Mouse (Mus musculus): ENCODE measurements around the gene Ubald1.

The Ubald1 gene

GRCm38 (mm10) chr16:4898881-4899280, 18.8 kb upstream of the Ubald1 start:
- no peak for DNase-seq

- no peak for DNase-seq
Observed at GRCm38 (mm10) chr16:4897146-4897730, 17.1 kb upstream of the Ubald1 start.

DNA sequence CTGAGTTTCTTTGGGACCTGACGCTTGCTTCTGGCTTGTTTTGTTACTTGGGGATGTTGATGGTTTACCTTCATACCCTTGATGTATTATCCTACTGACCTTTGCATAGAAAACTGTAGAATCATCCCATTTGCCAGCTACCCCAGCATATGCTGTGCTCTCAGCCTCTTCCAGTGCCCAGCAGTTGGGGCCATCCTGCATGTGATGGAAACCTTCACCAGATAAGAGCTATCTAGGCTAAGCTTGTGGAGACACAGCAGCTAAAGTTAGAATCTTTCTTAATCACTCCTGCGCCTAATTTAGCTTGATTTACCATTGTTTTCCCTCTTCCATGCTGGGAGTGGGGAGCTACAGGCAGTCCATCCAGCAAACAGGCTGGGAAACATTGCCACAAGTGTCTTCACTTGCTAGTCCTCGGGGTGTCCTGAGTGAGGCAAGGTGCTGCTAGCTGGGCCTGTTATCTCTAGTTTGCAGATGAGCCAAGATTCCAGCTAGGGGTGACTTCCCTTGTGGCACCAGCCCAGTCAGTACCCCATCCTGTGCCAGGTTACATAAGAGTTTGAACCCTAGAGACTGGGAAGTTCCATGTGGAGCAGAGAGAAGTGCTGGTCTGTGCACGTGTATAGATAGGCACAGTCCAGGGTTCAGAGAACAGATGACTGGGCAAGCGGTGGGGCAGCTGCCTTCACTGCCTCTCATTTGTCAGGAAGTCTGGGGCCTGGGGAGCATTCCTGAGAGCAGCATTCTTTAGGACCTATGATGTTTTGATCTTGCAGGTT, 16.3 kb upstream of the Ubald1 start:
- DNase-seq = peak; percentile 92

DNA sequence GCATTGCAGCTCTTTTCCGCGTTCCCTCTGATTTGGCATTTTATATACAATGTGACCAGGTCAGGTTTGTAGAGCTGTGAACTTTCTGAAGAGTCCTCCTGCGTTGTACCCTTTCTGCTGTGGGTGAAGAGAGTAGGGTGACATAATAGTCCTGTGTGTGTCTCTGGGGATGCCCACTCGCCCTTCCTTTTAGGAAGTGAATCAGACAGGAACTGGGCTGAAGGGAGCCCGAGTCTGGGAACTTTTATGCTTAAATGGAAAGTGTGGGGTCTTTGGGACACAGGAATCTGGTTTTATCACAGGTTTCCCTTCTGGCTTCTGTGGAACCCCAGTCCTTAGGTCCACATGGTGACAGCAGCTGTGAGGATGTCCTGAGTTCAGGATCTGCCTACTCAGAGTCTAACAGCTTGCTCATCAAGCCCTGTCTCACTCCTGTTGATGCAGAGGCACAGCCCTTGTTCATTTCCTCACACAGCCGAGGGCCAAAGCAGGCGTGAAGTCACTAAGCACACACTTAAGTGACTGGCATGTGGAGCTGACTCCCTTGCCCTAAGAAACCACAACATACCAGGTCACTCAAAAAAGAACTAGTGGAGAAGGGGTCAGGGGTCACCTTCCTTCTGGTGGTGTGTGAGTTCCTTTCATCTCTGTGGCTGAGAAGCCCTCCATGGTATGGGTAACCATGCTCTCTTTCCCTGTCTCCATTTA, 14.2 kb upstream of the Ubald1 start:
- no peak for DNase-seq

DNA sequence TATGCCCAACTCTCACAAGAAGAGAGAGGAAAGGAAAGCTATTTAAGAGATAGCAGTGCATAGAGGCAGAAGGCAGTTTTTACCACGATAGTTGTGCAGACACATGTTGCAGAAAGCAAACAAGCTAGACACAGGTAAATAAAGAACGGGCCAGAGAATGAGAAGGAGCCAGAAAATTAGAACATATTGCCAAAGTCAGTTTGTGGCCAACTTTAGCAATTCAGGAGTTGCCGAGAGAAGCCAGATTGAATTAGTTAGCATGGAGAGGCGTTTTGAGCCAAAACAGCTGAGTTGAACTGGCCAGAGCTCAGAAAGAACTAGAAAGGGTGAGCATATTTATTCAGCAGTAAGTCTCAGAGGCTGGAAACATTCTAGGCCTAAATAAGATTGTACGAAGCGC, 12.1 kb upstream of the Ubald1 start:
- no peak for DNase-seq

DNA sequence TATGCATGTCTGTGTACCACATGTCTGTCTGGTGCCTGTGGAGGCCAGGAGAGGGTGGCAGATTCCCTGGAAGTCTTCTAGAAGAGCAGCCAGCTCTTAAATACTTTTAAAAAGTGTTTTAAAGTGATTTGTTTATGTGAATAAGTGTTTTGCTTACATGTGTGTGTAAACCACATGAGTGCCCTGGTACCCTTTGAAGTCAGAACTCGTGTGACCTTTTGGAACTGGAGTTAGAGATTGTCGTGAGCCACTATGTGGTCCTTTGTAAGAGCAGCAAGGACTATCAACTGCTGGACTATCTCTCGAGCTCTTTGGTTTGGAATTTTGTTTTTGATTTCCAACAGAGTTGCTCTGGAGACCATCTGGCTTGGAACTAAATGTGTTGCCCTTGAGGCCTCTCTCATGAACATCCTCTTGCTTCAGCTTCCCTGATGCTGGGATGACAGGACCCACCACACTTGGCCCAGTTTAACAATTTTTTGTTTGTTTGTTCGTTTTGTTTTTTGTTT, 10.1 kb upstream of the Ubald1 start:
- no peak for DNase-seq

GRCm38 (mm10) chr16:4886690-4887020, 6.5 kb upstream of the Ubald1 start:
- no peak for DNase-seq

- peak; percentile 86 for DNase-seq
Observed at GRCm38 (mm10) chr16:4885760-4886689, 5.9 kb upstream of the Ubald1 start, which contains the start of gene Mgrn1. Gene Mgrn1 (plus strand): TSS chr16:4886249.

- DNase-seq = no peak
Observed at GRCm38 (mm10) chr16:4884930-4885329, 4.8 kb upstream of the Ubald1 start.

DNA sequence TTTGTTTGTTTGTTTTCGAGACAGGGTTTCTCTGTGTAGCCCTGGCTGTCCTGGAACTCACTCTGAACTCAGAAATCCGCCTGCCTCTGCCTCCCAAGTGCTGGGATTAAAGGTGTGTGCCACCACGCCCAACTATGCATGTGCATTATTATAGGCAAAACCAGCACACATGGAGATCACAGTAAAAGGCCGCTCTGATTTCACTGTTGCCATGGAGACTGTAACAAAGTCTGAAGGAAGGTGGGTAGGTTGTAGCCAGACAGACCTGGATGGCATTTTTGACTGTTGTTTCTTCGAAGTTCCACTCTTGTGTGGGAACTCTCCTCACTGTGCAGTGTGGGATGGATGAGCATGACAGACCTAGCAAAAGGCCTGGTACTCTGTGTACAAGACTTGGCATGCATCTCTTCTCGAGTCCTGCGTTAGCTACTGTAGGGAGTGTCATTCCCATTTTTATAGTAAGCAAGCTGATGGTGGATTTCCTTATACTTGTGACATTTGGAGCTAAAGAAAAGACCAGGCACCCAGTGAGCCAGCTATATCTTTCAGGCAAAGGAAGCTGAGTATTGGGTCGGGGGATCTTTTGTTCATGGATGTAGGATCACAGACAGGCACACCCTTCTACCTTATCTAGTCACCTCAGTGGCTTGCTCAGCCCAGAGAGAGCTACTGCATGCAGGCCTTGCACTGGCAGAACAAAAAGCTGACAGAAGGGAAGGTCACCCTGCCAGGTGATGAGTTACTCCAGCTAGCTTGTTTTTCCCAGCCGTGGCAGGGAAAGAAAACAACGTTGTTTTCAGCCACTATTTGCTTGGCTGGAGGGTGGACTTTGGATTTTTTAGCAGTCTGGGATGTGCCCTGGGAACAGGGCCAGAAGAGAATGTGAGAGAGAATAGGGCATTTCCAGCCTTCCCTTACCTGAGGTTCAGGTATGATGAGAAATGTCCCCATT, 1.6 kb upstream of the Ubald1 start:
- DNase-seq = peak; percentile 76

DNA sequence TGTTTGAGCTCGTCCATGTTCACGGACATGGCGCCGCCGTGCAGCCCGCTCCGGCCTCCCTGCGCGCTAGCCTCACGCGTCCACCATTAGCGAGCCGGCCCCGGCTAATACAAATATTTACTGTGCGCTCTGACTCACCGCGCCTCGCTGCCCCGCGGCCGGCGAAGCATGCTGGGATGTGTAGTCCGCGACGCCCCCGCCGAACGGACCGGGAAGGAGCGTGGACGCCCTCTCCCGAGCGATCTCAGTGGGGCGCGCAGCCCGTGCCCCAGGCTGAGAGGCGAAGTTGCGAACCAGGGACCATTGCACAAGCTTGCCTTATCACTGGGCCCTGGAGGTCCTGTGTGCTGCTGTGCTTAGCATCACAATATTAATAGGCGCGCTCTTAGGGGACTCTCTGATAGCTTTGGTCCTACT, 399 bp downstream of the Ubald1 start:
- DNase-seq = peak; percentile 90

GRCm38 (mm10) chr16:4879101-4879707, 911 bp downstream of the Ubald1 start:
- DNase-seq = peak; percentile 40

- peak; percentile 54 for DNase-seq
Observed at GRCm38 (mm10) chr16:4878192-4878885, 1.8 kb downstream of the Ubald1 start.

- no peak for DNase-seq
Observed at GRCm38 (mm10) chr16:4877701-4878100, 2.4 kb downstream of the Ubald1 start.

DNA sequence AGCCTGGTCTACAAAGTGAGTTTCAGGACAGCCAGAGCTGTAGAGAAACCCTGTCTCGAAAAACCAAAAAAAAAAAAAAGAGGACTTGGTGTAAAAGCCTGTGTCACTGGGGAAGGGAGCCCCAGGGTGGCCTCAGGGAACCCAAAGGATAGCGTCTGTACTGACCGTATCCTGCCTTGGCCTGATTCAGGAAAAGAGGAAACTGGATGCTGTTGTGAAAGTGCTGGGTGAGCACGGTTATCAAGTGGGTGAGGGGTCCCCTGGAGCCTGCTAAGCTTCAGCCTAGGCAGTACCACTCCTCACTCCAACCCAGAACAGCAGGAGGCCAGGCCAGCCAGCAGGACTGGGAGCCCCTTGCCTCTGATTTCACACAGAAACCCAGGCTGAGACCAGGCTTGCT, 2.9 kb downstream of the Ubald1 start:
- no peak for DNase-seq

- peak; percentile 79 for DNase-seq
Observed at GRCm38 (mm10) chr16:4876033-4876680, 4.0 kb downstream of the Ubald1 start.

DNA sequence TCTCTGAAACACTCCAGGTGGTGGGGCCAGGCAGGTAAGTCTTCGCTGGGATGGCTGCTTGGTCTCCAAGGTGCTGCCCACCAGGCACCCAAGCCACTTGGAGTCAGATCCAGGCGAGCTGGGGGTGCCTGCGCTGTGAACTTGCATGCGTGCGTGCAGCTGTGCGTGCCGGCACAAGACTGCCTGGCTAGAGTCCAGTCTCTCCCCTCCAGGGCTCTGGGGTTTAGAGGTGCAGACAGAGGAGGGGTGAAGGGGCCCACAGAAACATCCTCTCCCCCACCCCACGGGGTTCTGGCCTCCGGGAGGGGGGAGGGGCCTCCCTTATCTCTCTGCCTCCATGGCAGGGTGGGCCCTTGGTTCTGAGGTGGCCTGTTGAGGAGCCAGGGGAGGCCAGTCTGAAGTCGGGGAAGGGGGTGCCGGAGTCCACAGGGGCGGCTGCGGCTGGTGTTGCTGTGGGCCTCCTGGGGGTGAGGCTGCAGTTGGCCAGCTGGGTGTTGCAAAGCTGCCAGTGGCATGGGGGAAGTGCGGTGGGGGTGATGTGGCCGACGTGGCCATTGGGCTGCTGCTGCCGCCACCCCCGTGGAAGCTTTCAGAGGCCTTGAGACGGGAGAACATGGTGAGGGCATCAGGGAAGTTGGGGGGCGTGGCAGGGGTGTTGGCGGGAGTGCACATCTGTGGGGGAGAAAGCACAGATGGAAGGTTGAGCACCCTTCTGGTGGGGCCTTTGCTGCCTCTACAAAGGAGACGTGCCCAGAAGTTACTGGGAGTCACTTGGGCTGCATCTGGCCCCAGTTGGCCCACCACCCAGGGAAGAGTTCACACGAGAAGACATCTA, 4.7 kb downstream of the Ubald1 start:
- no peak for DNase-seq

GRCm38 (mm10) chr16:4871926-4872325, 8.2 kb downstream of the Ubald1 start:
- DNase-seq = no peak

GRCm38 (mm10) chr16:4870490-4870889, 9.6 kb downstream of the Ubald1 start:
- DNase-seq = no peak

All from kidney, adult 11 months (tissue).